Mouse (Mus musculus) Patski (cell line): Measurements from ENCODE around the gene Mmachc. TPM values are rescaled to one million over a fixed set of nuclear protein-coding genes. Genes with fewer than 3 reads are reported as not detected.
A peak's percentile ranks its signal among the peaks of the same experiment; 100 is the strongest.

Experiments used
- ATAC-seq: fragments of 100-300 bp; one replicate; pipeline ENCODE4 v1.8.0; 2021
- CTCF ChIA-PET: fragments of 350-600 bp; sonication (Branson Sonifier 250); formaldehyde crosslinking; loops from one replicate; lab custom pipeline; 2022; ENCODE audit warnings: inconsistent platforms; lab: Charles Lee
- POLR2A ChIA-PET: fragments of 350-600 bp; sonication (Branson Sonifier 250); formaldehyde crosslinking; loops from one replicate; lab custom pipeline; 2022; ENCODE audit warnings: antibody characterized with exemption, inconsistent platforms; lab: Charles Lee
- DNase-seq: peaks from one replicate; pipeline ENCODE4 v3.0.0-alpha.2; 2011; ENCODE audit warnings: low read depth, low spot score
- H3K27me3 ChIP-seq: fragments of 371-371 bp; one replicate; pipeline ENCODE4 v1.5.1; 2021
- CTCF ChIP-seq: fragments of 100-300 bp; IDR thresholded peaks from one replicate; pipeline ENCODE4 v1.5.1; 2021
- in situ Hi-C: fragments of 300-500 bp; cut with MboI; formaldehyde crosslinking; loops from 3 replicates; pipeline ENCODE4 v1.11.1; 2018; ENCODE audit warnings: low pct_unique_long_range_greater_than_20kb, mixed read lengths
- polyA plus RNA-seq: library from polyadenylated mRNA; unstranded; gene quantifications from one replicate; pipeline ENCODE4 v1.2.3, GENCODE M21; 2021

Gene Mmachc
- polyA plus RNA-seq, 1 experiment from 2014 or later, result 12.4 TPM

DNA sequence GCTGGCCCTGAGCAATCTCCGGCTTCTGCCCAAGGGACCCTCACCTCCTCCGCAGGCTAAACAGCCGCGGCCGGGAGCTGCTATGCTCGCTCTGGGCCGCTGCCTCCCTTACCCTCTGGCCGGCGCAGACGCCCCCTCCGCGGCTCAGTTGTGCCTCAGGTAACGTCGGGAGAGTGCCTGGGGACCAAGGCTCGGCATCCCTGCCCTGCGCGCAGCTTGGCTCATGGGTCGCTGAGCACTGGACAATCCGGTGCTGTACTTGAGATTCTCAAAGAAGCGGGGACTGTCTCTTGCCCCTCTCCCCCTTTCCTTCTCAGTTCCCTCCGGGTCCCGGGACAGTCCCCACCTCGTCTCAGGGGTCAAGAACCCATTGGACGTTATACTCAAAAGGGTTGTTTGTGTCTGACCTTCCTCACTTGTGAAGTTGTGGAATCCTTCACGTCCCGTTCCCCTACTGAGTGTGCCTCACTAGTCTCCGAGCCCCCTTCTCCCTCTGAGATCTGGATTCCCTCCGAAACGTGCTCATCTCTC lies 13.0 kb upstream of the Mmachc start:
- in situ Hi-C loops, result loop anchor here (10.0 kb wide), 1 partner anchor 404 kb away; the partner anchor contains the start of genes Btbd19 and Tctex1d4
- POLR2A ChIA-PET, result interaction anchor here (1.3 kb wide), 1 partner anchor 67 kb away, joined by 3 read pairs; no protein-coding TSS in a partner anchor
- no peak for TF ChIP-seq CTCF
- ATAC-seq, result peak; percentile 1
- no peak for DNase-seq
- CTCF ChIA-PET, result interaction anchor here (0.6 to 4.9 kb wide), 3 partner anchors 61 to 70 kb away, joined by 3 to 65 read pairs (median 4); no protein-coding TSS in a partner anchor
- H3K27me3 ChIP-seq, result no peaks in the 10 kb centered on the region

DNA sequence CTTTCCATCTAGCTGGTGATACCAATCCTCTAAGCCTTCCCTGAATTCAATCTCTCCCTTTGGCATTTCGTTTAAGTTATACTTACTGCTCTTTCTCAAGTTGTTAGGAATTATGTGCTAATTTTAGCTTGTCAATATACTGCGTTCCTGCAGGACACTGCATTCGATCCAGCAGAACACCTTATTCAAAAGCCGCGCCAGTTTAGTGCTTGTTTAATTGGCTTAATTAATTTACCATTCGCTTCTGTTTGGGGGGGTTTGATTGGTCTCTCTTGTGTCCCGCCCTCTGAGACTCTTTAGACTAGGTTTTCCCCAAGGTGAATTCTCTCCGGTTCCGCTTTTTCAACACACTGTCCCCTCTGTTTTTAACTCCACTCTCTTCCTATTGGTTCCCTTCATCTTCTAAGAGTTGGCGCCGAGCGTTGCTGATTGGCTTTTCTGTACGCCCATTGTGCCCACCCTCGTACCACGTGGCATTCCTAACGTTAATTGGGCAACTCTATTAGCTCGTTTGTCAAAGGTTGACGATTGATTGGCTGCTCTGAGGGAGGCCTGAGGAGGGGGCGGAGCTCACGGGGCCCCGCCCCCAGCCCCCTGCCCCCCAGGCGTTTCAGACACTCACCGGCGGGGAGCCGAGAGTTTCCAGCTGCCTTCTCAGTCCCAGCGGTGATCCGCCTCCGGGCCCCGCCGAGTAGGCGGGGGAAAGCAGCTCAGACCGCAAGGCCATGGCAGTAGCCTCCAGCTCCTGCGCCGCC lies 12.3 kb upstream of the Mmachc start, which contains the start of gene Tesk2:
Gene Tesk2, plus strand, starts transcription at position 606 of the 755 bp plus-strand sequence.
- POLR2A ChIA-PET, result interaction anchor here (0.9 to 1.3 kb wide), 2 partner anchors 66 to 68 kb away, joined by 3 read pairs; no protein-coding TSS in a partner anchor
- TF ChIP-seq CTCF, result no peak
- in situ Hi-C loops, result loop anchor here (10.0 kb wide), 1 partner anchor 404 kb away; the partner anchor contains the start of genes Btbd19 and Tctex1d4
- peak; percentile 84 for ATAC-seq
- DNase-seq, result peak; percentile 94
- CTCF ChIA-PET, result interaction anchor here (0.6 to 4.9 kb wide), 5 partner anchors 12 to 76 kb away, joined by 3 to 65 read pairs (median 4); partner anchors contain the start of genes Ccdc163 and Mmachc
- H3K27me3 ChIP-seq, result no peaks in the 10 kb centered on the region

DNA sequence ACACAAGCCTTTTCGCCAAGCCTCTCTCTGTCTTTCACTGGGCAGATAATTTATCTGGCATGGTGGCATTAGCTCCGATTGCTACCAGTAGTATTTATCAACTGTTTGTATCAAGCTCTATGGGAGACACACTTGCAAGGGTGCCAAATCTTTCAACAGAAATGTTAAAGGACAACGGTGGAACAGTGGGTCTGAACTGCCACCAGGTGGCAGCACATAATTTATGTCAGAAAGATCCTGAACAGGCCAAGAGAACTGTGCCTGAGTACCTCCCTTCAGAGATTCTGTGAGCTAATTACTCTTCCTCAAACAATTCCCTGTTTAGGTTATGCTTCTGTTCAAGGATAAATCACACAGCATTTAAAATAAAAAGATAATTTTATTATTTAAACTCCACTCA lies 11.2 kb upstream of the Mmachc start:
- peak; percentile 77 for TF ChIP-seq CTCF
- peak; percentile 29 for ATAC-seq
- DNase-seq, result peak; percentile 42
- in situ Hi-C loops, result loop anchor here (5.0 kb wide), 2 partner anchors 68 to 273 kb away; partner anchors contain the start of gene Urod
- ChIA-PET POLR2A (interaction anchor here (1.2 kb wide), 1 partner anchor 71 kb away, joined by 4 read pairs; no protein-coding TSS in a partner anchor), CTCF (interaction anchor here (0.8 to 4.9 kb wide), 11 partner anchors 10 to 79 kb away, joined by 3 to 65 read pairs (median 4); partner anchors contain the start of genes Ccdc163 and Mmachc)
- no peaks in the 10 kb centered on the region for H3K27me3 ChIP-seq

DNA sequence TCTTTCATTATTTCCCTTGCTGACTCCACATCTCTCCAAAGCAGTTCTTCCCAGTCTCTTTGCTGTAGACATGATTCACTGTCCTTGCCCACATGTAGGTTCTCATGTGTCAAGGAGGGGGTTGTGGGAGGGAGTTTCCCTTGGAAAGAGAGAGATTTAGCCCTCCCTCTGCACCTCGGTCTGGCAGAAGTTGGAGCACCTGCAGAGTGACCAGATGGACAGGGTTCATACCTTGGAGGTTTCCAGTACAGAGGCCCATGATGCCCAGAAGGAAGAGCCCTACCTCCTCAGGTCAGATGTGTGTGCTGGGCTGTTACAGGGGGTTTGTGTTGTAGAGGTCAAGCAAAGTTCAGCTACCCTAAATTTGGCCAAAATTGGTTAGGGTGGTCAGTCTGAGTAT lies 4.3 kb upstream of the Mmachc start:
- POLR2A ChIA-PET, result no interaction called here
- no peak for TF ChIP-seq CTCF
- CTCF ChIA-PET, result no interaction called here
- in situ Hi-C loops, result no loop called here
- H3K27me3 ChIP-seq, result no peaks in the 10 kb centered on the region
- DNase-seq (no peak), ATAC-seq (no peak)

DNA sequence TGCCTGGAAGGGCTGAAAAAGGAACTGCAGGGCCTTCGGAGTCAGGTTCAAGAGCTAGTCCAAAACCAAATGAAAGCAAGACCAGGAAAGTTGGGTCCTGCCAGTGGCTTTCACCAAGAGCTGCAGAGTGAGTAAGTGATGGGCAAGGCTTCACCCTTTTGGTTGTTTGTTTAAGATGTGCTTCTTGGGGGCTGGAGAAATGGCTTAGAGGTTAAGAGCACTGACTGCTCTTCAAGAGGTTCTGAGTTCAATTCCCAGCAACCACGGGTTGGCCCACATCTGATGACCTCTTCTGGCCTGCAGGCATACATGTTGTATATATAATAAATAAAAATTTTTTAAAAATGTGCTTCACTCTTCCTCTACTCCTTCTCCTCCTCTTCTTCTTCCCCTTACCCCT lies 1.9 kb upstream of the Mmachc start:
- in situ Hi-C loops, result no loop called here
- DNase-seq, result no peak
- H3K27me3 ChIP-seq, result no peaks in the 10 kb centered on the region
- TF ChIP-seq CTCF, result no peak
- no peak for ATAC-seq
- ChIA-PET CTCF (interaction anchor here (1.1 kb wide), 1 partner anchor 95 kb away, joined by 3 read pairs; no protein-coding TSS in a partner anchor), POLR2A (no interaction called here)

DNA sequence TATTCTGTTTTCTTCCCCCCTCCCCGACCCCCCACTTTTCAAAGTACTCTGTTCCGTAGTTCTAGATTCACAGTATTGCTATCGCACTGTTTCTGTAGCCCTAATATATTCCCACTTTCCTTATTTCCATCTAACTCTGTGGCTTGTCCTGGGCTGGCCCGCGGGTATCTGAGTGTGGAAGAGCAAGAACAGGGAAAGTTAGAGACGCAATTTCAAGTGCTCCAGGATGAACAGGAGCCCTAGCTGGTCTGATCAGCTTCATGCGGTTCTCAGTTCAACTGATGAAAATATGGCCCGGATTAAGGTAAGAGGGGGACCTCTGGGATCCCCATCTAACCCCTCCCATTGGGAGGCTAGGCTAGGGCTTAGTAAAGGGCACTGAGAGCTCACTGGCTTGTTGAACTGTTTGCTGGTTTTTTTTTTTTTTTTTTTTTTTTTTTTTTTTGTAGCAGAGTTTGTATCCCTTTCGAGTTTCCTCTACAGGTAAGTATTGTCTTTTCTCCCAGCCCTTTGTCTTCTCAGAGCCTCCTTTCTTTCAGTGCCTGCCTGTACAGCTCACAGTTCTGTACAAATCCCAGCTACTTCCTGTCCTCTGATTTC lies 685 bp upstream of the Mmachc start:
- ATAC-seq (no peak), DNase-seq (no peak)
- CTCF ChIA-PET, result interaction anchor here (0.8 to 1.0 kb wide), 4 partner anchors 11 to 80 kb away, joined by 3 to 8 read pairs (median 4); no protein-coding TSS in a partner anchor
- POLR2A ChIA-PET, result interaction anchor here (1.5 kb wide), 1 partner anchor 23 kb away, joined by 4 read pairs; the partner anchor contains the start of gene Prdx1
- no peaks in the 10 kb centered on the region for H3K27me3 ChIP-seq
- no peak for TF ChIP-seq CTCF
- in situ Hi-C loops, result no loop called here

DNA sequence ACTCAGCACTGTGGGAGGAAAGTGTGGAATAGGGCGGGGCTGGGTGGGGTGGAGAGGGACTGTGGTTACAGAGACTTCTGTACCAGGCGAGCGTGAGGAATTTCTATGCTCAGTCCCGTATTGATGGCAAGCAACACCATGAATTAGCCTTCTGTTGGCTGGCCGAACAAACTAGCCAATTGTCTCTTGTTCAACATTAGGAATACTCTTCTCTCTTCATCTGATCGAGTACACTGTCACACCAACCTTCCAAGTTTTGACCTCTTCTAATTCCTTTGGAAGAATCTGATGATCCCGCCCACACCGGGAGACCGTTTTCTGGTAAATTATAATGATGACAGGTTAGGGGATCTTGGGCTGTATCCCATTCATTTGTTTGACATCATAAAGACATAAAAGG lies 540 bp downstream of the Mmachc start:
- CTCF ChIA-PET, result interaction anchor here (0.8 to 1.2 kb wide), 4 partner anchors 12 to 81 kb away, joined by 3 to 8 read pairs (median 4); partner anchors contain the start of gene Prdx1
- ATAC-seq (no peak), DNase-seq (no peak)
- no peak for TF ChIP-seq CTCF
- POLR2A ChIA-PET, result no interaction called here
- in situ Hi-C loops, result no loop called here
- H3K27me3 ChIP-seq, result no peaks in the 10 kb centered on the region

DNA sequence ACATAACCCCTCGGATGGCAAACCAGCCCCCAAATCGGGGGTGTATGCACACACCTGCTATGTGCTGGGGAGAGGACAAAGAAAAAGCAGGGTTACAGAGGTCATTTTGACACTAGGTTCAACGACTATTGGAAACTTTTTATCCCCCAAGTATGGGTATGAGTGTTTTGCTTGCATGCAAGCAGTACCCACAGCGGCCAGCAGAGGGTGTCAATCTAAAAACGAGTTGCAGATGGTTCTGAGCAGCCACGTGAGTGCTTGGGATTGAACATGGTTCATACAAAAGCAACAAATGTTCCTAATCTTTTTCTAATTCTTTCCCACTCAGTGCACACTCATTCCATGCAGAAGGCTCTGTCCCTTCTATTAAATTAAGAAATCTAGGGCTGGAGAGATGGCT lies 4.4 kb downstream of the Mmachc start:
- no peak for DNase-seq
- peak; percentile 90 for TF ChIP-seq CTCF
- no peaks in the 10 kb centered on the region for H3K27me3 ChIP-seq
- no peak for ATAC-seq
- POLR2A ChIA-PET, result no interaction called here
- CTCF ChIA-PET, result interaction anchor here (0.7 to 1.2 kb wide), 3 partner anchors 10 to 14 kb away, joined by 3 read pairs; no protein-coding TSS in a partner anchor
- in situ Hi-C loops, result no loop called here

DNA sequence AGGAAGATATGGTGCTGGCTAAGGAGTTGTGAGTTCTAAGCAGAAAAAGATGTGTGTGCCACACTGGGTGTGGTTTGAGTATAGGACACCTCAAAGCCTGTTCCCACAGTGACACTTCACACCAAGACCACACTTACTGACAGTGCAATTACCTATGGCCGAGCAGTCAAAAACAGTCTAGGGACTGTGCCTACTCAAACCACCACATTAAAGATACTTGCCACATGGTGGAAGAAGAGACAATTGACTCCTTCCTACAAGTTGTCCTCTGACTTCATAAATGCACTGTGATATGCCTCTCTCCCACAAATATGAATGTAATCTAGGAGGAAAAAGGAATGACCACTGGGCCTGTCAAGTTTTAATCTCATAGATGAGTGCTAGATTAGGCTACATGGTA lies 7.2 kb downstream of the Mmachc start:
- POLR2A ChIA-PET, result no interaction called here
- in situ Hi-C loops, result no loop called here
- CTCF ChIA-PET, result no interaction called here

More for the DNA sequence above, 7.2 kb downstream of the Mmachc start:
- H3K27me3 ChIP-seq, result no peaks in the 10 kb centered on the region
- DNase-seq (no peak), ATAC-seq (no peak)
- no peak for TF ChIP-seq CTCF
